Mouse (Mus musculus): ENCODE results near the gene Olfr120.
"Not testable (repeated sequence)": the region's sequence is repeated elsewhere in the genome, so short reads cannot be mapped to it uniquely, and the experiment has no call there.

Gene Olfr120

GRCm38 (mm10) chr17:37721508-37721907, at the start of gene Olfr120:
Olfr120 (plus strand) TSS chr17:37721808.
- no peak for DNase-seq

- DNase-seq = not testable (repeated sequence)
These were observed 25.3 kb upstream of the Olfr120 start, which contains the start of gene Olfr119 for GRCm38 (mm10) chr17:37696264-37696663. Olfr119 (plus strand) TSS chr17:37696564.

GRCm38 (mm10) chr17:37738070-37738469, 16.5 kb downstream of the Olfr120 start:
- no peak for DNase-seq

GRCm38 (mm10) chr17:37768307-37768706, 46.7 kb downstream of the Olfr120 start, which contains the start of gene Olfr122:
Olfr122 (plus strand) TSS chr17:37768607.
- no peak for DNase-seq

Measured in thymus, postnatal 25 days (tissue).